8 mouse cellular contexts compared by ENCODE assay signal in genomic region chr5:113773664-113774063, GRCm38 (mm10). TPM values are rescaled to one million over a fixed set of nuclear protein-coding genes. Genes with fewer than 3 reads are reported as not detected.
DNase-seq lines count a peak whose midpoint lies in the region; ATAC-seq lines count a peak whose summit lies in the region.

No protein-coding gene starts in this region.

- H3K27ac ChIP-seq in hindbrain, embryonic 15.5 days (replicated peaks): no peak overlapping the region

- peak overlapping the region; percentile 64 for H3K9ac ChIP-seq in hindbrain, embryonic 15.5 days

- H3K36me3 ChIP-seq in hindbrain, embryonic 15.5 days: peaks cover 29% of the 10 kb centered on the region

- WGBS in hindbrain, embryonic 15.5 days: 0% methylated on average over 7 of the region's 7 CpGs

- peaks cover 33% of the 10 kb centered on the region for H3K4me1 ChIP-seq in hindbrain, embryonic 15.5 days (replicated peaks)

- H3K9me3 ChIP-seq in hindbrain, embryonic 15.5 days: no peaks in the 10 kb centered on the region

- peak overlapping the region; percentile 97 for H3K4me2 ChIP-seq in hindbrain, embryonic 15.5 days

- peak overlapping the region; percentile 93 for H3K4me3 ChIP-seq in hindbrain, embryonic 15.5 days

- no peaks in the 10 kb centered on the region for H3K27me3 ChIP-seq in hindbrain, embryonic 15.5 days

- peak; percentile 88 for DNase-seq in T-cell, adult 2 months (ENCODE audit: low spot score)
- DNase-seq in cerebellum, postnatal 36 days: peak; percentile 83 to 85
- peak; percentile 83 to 86 for DNase-seq in frontal cortex, postnatal 36 days (ENCODE audit: low spot score in 2 of 2)
- DNase-seq in layer of hippocampus, postnatal 36 days: peak; percentile 83 to 86
- peak; percentile 93 for DNase-seq in lung, postnatal 36 days
- peak; percentile 92 for DNase-seq in retina, embryonic 14.5 days (ENCODE audit: low spot score)
- DNase-seq in thymus, postnatal 36 days: peak; percentile 88 to 91

- no peak for ATAC-seq in hindbrain, embryonic 15.5 days (ENCODE audit: low FRiP score, low read depth)

RNA-seq across cellular contexts. Expression of gene Iscu, which starts 1.1 kb away (rescaled TPM):
- polyA plus RNA-seq in hindbrain, embryonic 15.5 days (2015; fragmentation: Nextera tagmentation; extraction: Ambion mirVana): 87.6 and 89.9 TPM in 2 replicates
- total RNA-seq in layer of hippocampus, postnatal 36 days (2021): 100 to 1,000 TPM; 110 to 126 TPM

RNA-seq across cellular contexts. Expression of gene Sart3, which starts 1.4 kb away (rescaled TPM):
- 45.7 and 47.4 TPM in 2 replicates for polyA plus RNA-seq in hindbrain, embryonic 15.5 days (2015; fragmentation: Nextera tagmentation; extraction: Ambion mirVana)
- 10 to 100 TPM; 51.2 to 56.8 TPM for total RNA-seq in layer of hippocampus, postnatal 36 days (2021)

RNA-seq across cellular contexts. Expression of gene Tmem119, which starts 26.7 kb away (rescaled TPM):
- polyA plus RNA-seq in hindbrain, embryonic 15.5 days (2015; fragmentation: Nextera tagmentation; extraction: Ambion mirVana): 6.5 and 6.6 TPM in 2 replicates
- 10 to 100 TPM; 22.0 to 25.7 TPM for total RNA-seq in layer of hippocampus, postnatal 36 days (2021)

RNA-seq across cellular contexts. Expression of gene Ficd, which starts 38.1 kb away (rescaled TPM):
- polyA plus RNA-seq in hindbrain, embryonic 15.5 days (2015; fragmentation: Nextera tagmentation; extraction: Ambion mirVana): 10.6 and 10.9 TPM in 2 replicates
- total RNA-seq in layer of hippocampus, postnatal 36 days (2021): 10 to 100 TPM; 11.8 to 12.6 TPM

RNA-seq across cellular contexts. Expression of gene 1700069L16Rik, which starts 49.1 kb away (rescaled TPM):
- polyA plus RNA-seq in hindbrain, embryonic 15.5 days (2015; fragmentation: Nextera tagmentation; extraction: Ambion mirVana): not detected in 2 replicates
- not detected for total RNA-seq in layer of hippocampus, postnatal 36 days (2021)
